1 mouse cellular context compared by ENCODE assay signal in genomic region chr3:145944348-145944747, GRCm38 (mm10).
TF ChIP-seq lines count a peak whose summit lies in the region.

No protein-coding gene starts in this region.

TF ChIP-seq in MEL, 35 proteins besides CTCF, POLR2A, EP300 and RAD21 (continued from another document):
- TF ChIP-seq MAZ (IDR thresholded peaks at IDR 0.05; ENCODE audit: low read depth, low read length) (no peak), SIN3A (IDR thresholded peaks at IDR 0.05; ENCODE audit: low read length) (peak; percentile 76), ZC3H11A (IDR thresholded peaks at IDR 0.05; ENCODE audit: low read depth, low read length) (no peak), ELF1 (IDR thresholded peaks at IDR 0.05; ENCODE audit: low read depth, low read length) (no peak), MEF2A (IDR thresholded peaks at IDR 0.05; ENCODE audit: extremely low read depth, insufficient replicate concordance, low read depth, low read length, poor library complexity, severe bottlenecking) (no peak), MYB (IDR thresholded peaks at IDR 0.05; ENCODE audit: low read depth, low read length) (no peak), TBP (IDR thresholded peaks at IDR 0.05; ENCODE audit: low read depth, low read length) (no peak), SMC3 (IDR thresholded peaks at IDR 0.05; ENCODE audit: low read depth, low read length) (no peak), BHLHE40 (IDR thresholded peaks at IDR 0.05; ENCODE audit: borderline replicate concordance, low read depth, low read length) (peak; percentile 44; the same call in 1 of the 2 replicates), UBTF (IDR thresholded peaks at IDR 0.05; ENCODE audit: borderline replicate concordance, insufficient read depth, low read depth, low read length) (no peak), USF1 (IDR thresholded peaks at IDR 0.05; ENCODE audit: low read depth, low read length) (no peak), MAX (IDR thresholded peaks at IDR 0.05; ENCODE audit: low read length) (peak; percentile 62; the same call in 1 of the 2 replicates), JUND (IDR thresholded peaks at IDR 0.05; ENCODE audit: low read depth, low read length) (no peak), CHD1 (IDR thresholded peaks at IDR 0.05; ENCODE audit: low read depth, low read length) (no peak), POLR2AphosphoS5 (IDR thresholded peaks at IDR 0.05; ENCODE audit: borderline replicate concordance, low read depth, low read length) (no peak), ZMIZ1 (IDR thresholded peaks at IDR 0.05; ENCODE audit: low read depth, low read length) (no peak), TAL1 (IDR thresholded peaks at IDR 0.05; ENCODE audit: low read length) (peak; percentile 72), GABPA (IDR thresholded peaks at IDR 0.05; ENCODE audit: low read depth, low read length) (no peak), RCOR1 (IDR thresholded peaks at IDR 0.05; ENCODE audit: low read depth, low read length) (peak; percentile 83), TCF12 (IDR thresholded peaks at IDR 0.05; ENCODE audit: low read depth, low read length) (peak; percentile 94), ZNF384 (IDR thresholded peaks at IDR 0.05; ENCODE audit: low read depth, low read length) (no peak), HCFC1 (IDR thresholded peaks at IDR 0.05; ENCODE audit: low read depth, low read length) (no peak), KAT2A (conservative IDR thresholded peaks at IDR 0.05; ENCODE audit: low read depth, low read length) (no peak), ZKSCAN1 (IDR thresholded peaks at IDR 0.05; ENCODE audit: low read depth, low read length) (no peak), MYC (IDR thresholded peaks at IDR 0.05; ENCODE audit: low read depth, low read length) (no peak), NRF1 (IDR thresholded peaks at IDR 0.05; ENCODE audit: insufficient read depth, low read depth, low read length, poor library complexity, severe bottlenecking) (no peak), USF2 (IDR thresholded peaks at IDR 0.05; ENCODE audit: borderline replicate concordance in 1 of 2, insufficient read depth in 1 of 2, low read depth in 1 of 2, low read length in 2 of 2) (no peak), POLR2AphosphoS2 (IDR thresholded peaks at IDR 0.05; ENCODE audit: low read length) (0 out of 2 replicates have a peak, but pooled peaks have one; percentile 10), NELFE (IDR thresholded peaks at IDR 0.05; ENCODE audit: low read depth, low read length) (no peak), GATA1 (IDR thresholded peaks at IDR 0.05; ENCODE audit: low read depth, low read length) (peak; percentile 81), MAFK (IDR thresholded peaks at IDR 0.05; ENCODE audit: borderline replicate concordance, low read depth, low read length) (no peak), CHD2 (IDR thresholded peaks at IDR 0.05; ENCODE audit: low read length) (no peak), ETS1 (IDR thresholded peaks at IDR 0.05; ENCODE audit: low read depth, low read length) (peak; percentile 81), MXI1 (IDR thresholded peaks at IDR 0.05; ENCODE audit: low read depth, low read length) (peak; percentile 68; the same call in 1 of the 2 replicates)
